Mouse (Mus musculus) E14TG2a.4 (cell line): ENCODE data around the gene Hoxa13.

Source experiments
- CTCF ChIP-seq: conservative IDR thresholded peaks from 2 replicates; pipeline ENCODE4 v1.5.1; 2014; ENCODE audit warnings: low read length
- NANOG ChIP-seq: IDR thresholded peaks from 2 replicates; pipeline ENCODE4 v1.6.1; 2014; ENCODE audit warnings: borderline replicate concordance, low read length, mixed read lengths
- POU5F1 ChIP-seq: IDR thresholded peaks from 2 replicates; pipeline ENCODE4 v1.6.1; 2014; ENCODE audit warnings: low read length, borderline replicate concordance

GRCm38 (mm10) chr6:52228475-52229465, 31.9 kb downstream of the Hoxa13 start:
- TF ChIP-seq CTCF (no peak), POU5F1 (no peak), NANOG (no peak)
